In the genomic region with DNA sequence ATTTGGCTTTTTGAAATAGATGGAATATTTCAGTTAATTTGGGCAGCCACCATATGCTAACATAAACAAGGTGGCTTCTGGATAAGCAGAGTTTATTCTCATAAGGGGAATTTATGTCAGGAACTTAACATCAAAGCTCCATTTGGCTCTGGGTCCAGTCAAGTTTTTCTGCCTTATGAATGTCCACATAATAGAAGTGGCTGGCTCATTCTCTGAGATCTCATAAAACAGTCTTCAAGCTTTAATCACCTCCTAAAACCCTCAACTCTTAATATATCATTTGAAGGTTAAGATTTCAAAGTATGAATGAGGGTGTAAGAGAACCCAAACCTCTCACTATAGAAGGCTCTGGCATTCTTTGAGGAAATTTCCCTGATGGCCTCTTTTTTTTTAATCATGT, we compare ENCODE assay signal across 20 mouse cellular contexts.
"Had no signal": no experiment of that assay in that cellular context is flagged by ENCODE, and none has a peak within 500 bp of the region (broad histone marks: within the 10 kb centered on the region; RNA-seq: fewer than 3 reads in every experiment).

No protein-coding gene starts in this region.

- H3K4me1 ChIP-seq: limb, embryonic 15.5 days; liver, embryonic 15.5 days; midbrain, embryonic 12.5 days; midbrain, embryonic 15.5 days; neural tube, embryonic 12.5 days; neural tube, embryonic 15.5 days; stomach, embryonic 15.5 days had no signal

- H3K36me3 ChIP-seq: limb, embryonic 15.5 days; liver, embryonic 15.5 days; midbrain, embryonic 12.5 days; midbrain, embryonic 15.5 days; neural tube, embryonic 12.5 days; neural tube, embryonic 15.5 days; stomach, embryonic 15.5 days had no signal

- H3K4me3 ChIP-seq: layer of hippocampus, adult 2 months; limb, embryonic 15.5 days; liver, embryonic 15.5 days; midbrain, embryonic 12.5 days; midbrain, embryonic 15.5 days; neural tube, embryonic 12.5 days; neural tube, embryonic 15.5 days; stomach, embryonic 15.5 days had no signal

- H3K27ac ChIP-seq: layer of hippocampus, adult 2 months; limb, embryonic 15.5 days; liver, embryonic 15.5 days; macrophage; midbrain, embryonic 12.5 days; midbrain, embryonic 15.5 days; neural tube, embryonic 12.5 days; neural tube, embryonic 15.5 days; stomach, embryonic 15.5 days had no signal

- H3K27me3 ChIP-seq: limb, embryonic 15.5 days; liver, embryonic 15.5 days; midbrain, embryonic 12.5 days; midbrain, embryonic 15.5 days; neural tube, embryonic 12.5 days; neural tube, embryonic 15.5 days; stomach, embryonic 15.5 days had no signal

- DNase-seq: kidney, adult 2 months; kidney, postnatal 14 days; layer of hippocampus, adult 9-11 months; lung, adult 18-20 months; lung, postnatal 14 days; retina, postnatal 1 day; right cerebral cortex, postnatal 25 days; spleen, adult 18-20 months; thymus, postnatal 25 days had no signal

- ATAC-seq: intestine, postnatal 0 days; midbrain, embryonic 15.5 days had no signal

- H3K9ac ChIP-seq: limb, embryonic 15.5 days; liver, embryonic 15.5 days; midbrain, embryonic 12.5 days; midbrain, embryonic 15.5 days; neural tube, embryonic 12.5 days; neural tube, embryonic 15.5 days; stomach, embryonic 15.5 days had no signal

- H3K9me3 ChIP-seq: limb, embryonic 15.5 days; liver, embryonic 15.5 days; midbrain, embryonic 12.5 days; midbrain, embryonic 15.5 days; neural tube, embryonic 12.5 days; neural tube, embryonic 15.5 days; stomach, embryonic 15.5 days had no signal

- H3K4me2 ChIP-seq: limb, embryonic 15.5 days; liver, embryonic 11.5 days; liver, embryonic 15.5 days; midbrain, embryonic 12.5 days; midbrain, embryonic 15.5 days; neural tube, embryonic 12.5 days; neural tube, embryonic 15.5 days; stomach, embryonic 15.5 days had no signal
